In the genomic region with DNA sequence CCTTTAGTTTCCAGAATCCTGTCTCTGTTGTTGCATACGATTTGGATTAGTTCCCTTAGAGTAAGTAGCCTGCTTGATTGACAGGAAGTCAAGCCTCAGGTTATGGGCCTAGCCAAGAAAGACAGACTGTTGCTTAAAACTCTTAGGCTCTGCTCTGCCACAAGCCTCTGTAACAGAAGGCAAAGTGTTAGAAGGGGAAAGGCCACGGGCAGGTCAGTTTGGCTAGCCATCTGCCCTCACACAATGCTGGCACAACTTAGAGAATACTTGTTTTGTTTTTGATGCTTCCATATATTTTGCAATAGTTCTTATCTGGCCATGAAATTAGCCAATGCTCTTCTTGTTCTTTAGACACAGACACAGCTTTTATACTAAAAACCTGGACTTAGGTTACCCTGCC, we compare ENCODE assay signal across 24 mouse cellular contexts.
"Had no signal": no experiment of that assay in that cellular context is flagged by ENCODE, and none has a peak within 500 bp of the region (broad histone marks: within the 10 kb centered on the region; RNA-seq: fewer than 3 reads in every experiment).

No protein-coding gene starts in this region.

- H3K4me3 ChIP-seq: heart, embryonic 10.5 days; heart, embryonic 12.5 days; hindbrain, embryonic 13.5 days; hindbrain, embryonic 15.5 days; intestine, embryonic 15.5 days; layer of hippocampus, adult 2 months; left cerebral cortex, adult 2 months; limb, embryonic 10.5 days; limb, embryonic 12.5 days; liver, embryonic 13.5 days; liver, embryonic 15.5 days had no signal

- H3K4me1 ChIP-seq: heart, embryonic 10.5 days; heart, embryonic 12.5 days; hindbrain, embryonic 13.5 days; hindbrain, embryonic 15.5 days; intestine, embryonic 15.5 days; limb, embryonic 12.5 days; liver, embryonic 13.5 days; liver, embryonic 15.5 days had no signal

- H3K9me3 ChIP-seq: heart, embryonic 10.5 days; heart, embryonic 12.5 days; hindbrain, embryonic 13.5 days; hindbrain, embryonic 15.5 days; intestine, embryonic 15.5 days; limb, embryonic 10.5 days; limb, embryonic 12.5 days; liver, embryonic 13.5 days; liver, embryonic 15.5 days had no signal

- H3K4me2 ChIP-seq: heart, embryonic 12.5 days; hindbrain, embryonic 13.5 days; hindbrain, embryonic 15.5 days; intestine, embryonic 15.5 days; limb, embryonic 12.5 days; liver, embryonic 13.5 days; liver, embryonic 15.5 days had no signal

- DNase-seq: gastrocnemius, postnatal 14 days; gastrocnemius, postnatal 36 days; heart, adult 18-20 months; heart, postnatal 10 days; heart, postnatal 36 days; kidney, adult 18-20 months; kidney, postnatal 10 days; kidney, postnatal 25 days; kidney, postnatal 4 days; liver; liver, embryonic 13.5 days; liver, postnatal 0 days had no signal

- H3K27ac ChIP-seq: heart, embryonic 10.5 days; hindbrain, embryonic 13.5 days; hindbrain, embryonic 15.5 days; hindbrain, postnatal 0 days; intestine, embryonic 15.5 days; layer of hippocampus, adult 2 months; left cerebral cortex, adult 2 months; limb, embryonic 10.5 days; limb, embryonic 12.5 days; liver, embryonic 13.5 days; liver, embryonic 15.5 days had no signal

- H3K36me3 ChIP-seq: heart, embryonic 10.5 days; heart, embryonic 12.5 days; hindbrain, embryonic 13.5 days; hindbrain, embryonic 15.5 days; intestine, embryonic 15.5 days; limb, embryonic 10.5 days; limb, embryonic 12.5 days; liver, embryonic 13.5 days; liver, embryonic 15.5 days had no signal

- ATAC-seq: hindbrain, postnatal 0 days; intestine, embryonic 15.5 days; intestine, postnatal 0 days; liver, postnatal 0 days had no signal

- H3K9ac ChIP-seq: heart, embryonic 12.5 days; hindbrain, embryonic 13.5 days; hindbrain, embryonic 15.5 days; intestine, embryonic 15.5 days; limb, embryonic 12.5 days; liver, embryonic 13.5 days; liver, embryonic 15.5 days; liver, postnatal 0 days had no signal
